14 mouse cellular contexts compared by ENCODE assay signal in genomic region chr9:102446066-102446465, GRCm38 (mm10). TPM values are rescaled to one million over a fixed set of nuclear protein-coding genes. Genes with fewer than 3 reads are reported as not detected.
"Had no signal": no experiment of that assay in that cellular context is flagged by ENCODE, and none has a peak within 500 bp of the region (broad histone marks: within the 10 kb centered on the region; RNA-seq: fewer than 3 reads in every experiment).

No protein-coding gene starts in this region.

- DNase-seq: kidney, adult 11 months; kidney, adult 8-10 months; kidney, postnatal 10 days; kidney, postnatal 36 days; layer of hippocampus, postnatal 36 days; liver, embryonic 13.5 days; right cerebral cortex, adult 18-20 months; right cerebral cortex, postnatal 14 days; right cerebral cortex, postnatal 4 days; thymus, adult 2 months; thymus, postnatal 14 days; thymus, postnatal 4 days had no signal

RNA-seq across cellular contexts. Expression of gene Ky, which starts 59.5 kb away (rescaled TPM):
- total RNA-seq: monocyte, adult 5-6 weeks; neutrophil, adult 5-6 weeks had no signal
